Mouse (Mus musculus) cerebellum, adult 2 months (tissue): ENCODE measurements around the gene Rufy3. TPM values are rescaled to one million over a fixed set of nuclear protein-coding genes. Genes with fewer than 3 reads are reported as not detected.

Experiments
- DNase-seq, 2 experiments: peaks; one replicate each; pipeline ENCODE4 v3.0.0; 2021
- H3K27ac ChIP-seq: fragments of 200-500 bp; 2 replicates; pipeline ENCODE4 v1.5.1; 2012; ENCODE audit warnings: low read length, control low read depth, inconsistent platforms; ENCODE audit not compliant: insufficient read depth
- H3K27me3 ChIP-seq: fragments of 200-500 bp; 2 replicates; pipeline ENCODE4 v1.6.1; 2012; ENCODE audit warnings: inconsistent platforms, mild to moderate bottlenecking, low read length, moderate library complexity; ENCODE audit not compliant: control insufficient read depth, insufficient read depth
- H3K4me1 ChIP-seq: fragments of 200-500 bp; 2 replicates; pipeline ENCODE4 v1.6.1; 2011; ENCODE audit warnings: low read length; ENCODE audit not compliant: control insufficient read depth, insufficient read depth
- H3K4me3 ChIP-seq: fragments of 200-500 bp; replicated peaks from 2 replicates; pipeline ENCODE3; 2011; ENCODE audit warnings: mild to moderate bottlenecking, low read depth, low read length, control low read depth; ENCODE audit not compliant: insufficient read depth
- CTCF ChIP-seq: fragments of 200-500 bp; IDR thresholded peaks from 2 replicates; pipeline ENCODE4 v1.5.1; 2011; ENCODE audit warnings: low read depth, mild to moderate bottlenecking, control low read depth, low read length, moderate library complexity, borderline replicate concordance; ENCODE audit not compliant: insufficient read depth
- POLR2A ChIP-seq: fragments of 200-500 bp; IDR thresholded peaks from 2 replicates; pipeline ENCODE4 v1.6.1; 2011; ENCODE audit warnings: low read length, control low read depth, borderline replicate concordance; ENCODE audit not compliant: insufficient read depth
- WGBS: fragments of 180-500 bp; shearing (Covaris S2); methylation state at CpG from one replicate; pipeline ENCODE4 v1.1.7; 2018; 5-methylcytosine and 5-hydroxymethylcytosine counted together
- polyA plus RNA-seq: library from polyadenylated mRNA; depleted of rRNA; stranded (reverse); fragments of >200 nt; gene quantifications from 2 replicates; pipeline ENCODE4 v1.2.3, GENCODE M21; 2012

Rufy3 gene
- polyA plus RNA-seq, 1 experiment, result 139 TPM

GRCm38 (mm10) chr5:88545536-88545935, 19.3 kb upstream of the Rufy3 start:
- no peak for DNase-seq
- Histone ChIP-seq H3K4me1 (no peaks in the 10 kb centered on the region), H3K27me3 (no peaks in the 10 kb centered on the region), H3K4me3 (no peak overlapping the region), H3K27ac (no peak overlapping the region)
- TF ChIP-seq POLR2A, result no peak
- no peak for TF ChIP-seq CTCF
- 88% methylated on average over 7 of the region's 7 CpGs for WGBS

- peak in 1 of 2 experiments; percentile 13 for DNase-seq
- Histone ChIP-seq H3K4me3 (peak overlapping the region; percentile 82), H3K27me3 (no peaks in the 10 kb centered on the region), H3K27ac (peak overlapping the region; percentile 67), H3K4me1 (peaks cover 2% of the 10 kb centered on the region; the same call in 1 of the 2 replicates)
- TF ChIP-seq CTCF, result no peak
- no peak for TF ChIP-seq POLR2A
- WGBS, result 4% methylated on average over 29 of the region's 29 CpGs
Observed at GRCm38 (mm10) chr5:88553271-88554085, 11.4 kb upstream of the Rufy3 start.

- under 1% methylated on average over 76 of the region's 76 CpGs for WGBS
- Histone ChIP-seq H3K4me1 (peaks cover 2% of the 10 kb centered on the region; the same call in 1 of the 2 replicates), H3K27me3 (no peaks in the 10 kb centered on the region), H3K27ac (peak within 1 kb of the TSS; percentile 67), H3K4me3 (peak within 1 kb of the TSS; percentile 98)
- TF ChIP-seq POLR2A (peak; percentile 55), CTCF (peak; percentile 79)
- DNase-seq, result peak; percentile 96 to 98
Observed at GRCm38 (mm10) chr5:88554086-88554886, 10.6 kb upstream of the Rufy3 start, which contains the start of gene Utp3. Gene Utp3 (plus strand): TSS chr5:88554462.

GRCm38 (mm10) chr5:88558991-88559390, 5.8 kb upstream of the Rufy3 start:
- TF ChIP-seq POLR2A, result no peak
- no peak for TF ChIP-seq CTCF
- 60% methylated on average over 1 of the region's 1 CpGs for WGBS

GRCm38 (mm10) chr5:88561080-88561814, 3.6 kb upstream of the Rufy3 start:
- H3K27me3 ChIP-seq, result no peaks in the 10 kb centered on the region
- no peak overlapping the region for H3K4me3 ChIP-seq
- TF ChIP-seq CTCF, result no peak
- TF ChIP-seq POLR2A, result no peak
- H3K27ac ChIP-seq, result no peak overlapping the region
- no peaks in the 10 kb centered on the region for H3K4me1 ChIP-seq
- no peak for DNase-seq
- 84% methylated on average over 9 of the region's 9 CpGs for WGBS

More at GRCm38 (mm10) chr5:88558991-88559390, 5.8 kb upstream of the Rufy3 start:
- Histone ChIP-seq H3K27me3 (no peaks in the 10 kb centered on the region), H3K4me1 (no peaks in the 10 kb centered on the region), H3K4me3 (no peak overlapping the region), H3K27ac (no peak overlapping the region)
- no peak for DNase-seq

GRCm38 (mm10) chr5:88562863-88563780, 1.7 kb upstream of the Rufy3 start:
- no peak overlapping the region for H3K27ac ChIP-seq
- H3K4me3 ChIP-seq, result no peak overlapping the region
- DNase-seq, result no peak
- TF ChIP-seq POLR2A (no peak), CTCF (no peak)
- H3K27me3 ChIP-seq, result no peaks in the 10 kb centered on the region
- WGBS, result 75% methylated on average over 8 of the region's 8 CpGs
- no peaks in the 10 kb centered on the region for H3K4me1 ChIP-seq

GRCm38 (mm10) chr5:88565148-88566033, 551 bp downstream of the Rufy3 start:
- Histone ChIP-seq H3K4me1 (no peaks in the 10 kb centered on the region), H3K27ac (no peak overlapping the region), H3K4me3 (peak overlapping the region; percentile 84), H3K27me3 (no peaks in the 10 kb centered on the region)
- DNase-seq, result peak; percentile 75 to 76
- no peak for TF ChIP-seq POLR2A
- TF ChIP-seq CTCF, result no peak
- WGBS, result under 1% methylated on average over 113 of the region's 119 CpGs
